In genomic region chr16:97027701-97028100, GRCm38 (mm10) we compare ENCODE assay signal across 12 mouse cellular contexts.
A peak's percentile ranks its signal among the peaks of the same experiment; 100 is the strongest.
DNase-seq lines count a peak whose midpoint lies in the region; ATAC-seq and TF ChIP-seq lines count a peak whose summit lies in the region.
"Had no signal": no experiment of that assay in that cellular context is flagged by ENCODE, and none has a peak within 500 bp of the region (broad histone marks: within the 10 kb centered on the region; RNA-seq: fewer than 3 reads in every experiment).

No protein-coding gene starts in this region.

- no peak overlapping the region for H3K9ac ChIP-seq in kidney, embryonic 14.5 days (ENCODE audit: low read depth, low read length)
- H3K9ac ChIP-seq in intestine, postnatal 0 days (ENCODE audit: low read depth, low read length), result no peak overlapping the region

- no peak overlapping the region for H3K4me2 ChIP-seq in kidney, embryonic 14.5 days (replicated peaks; ENCODE audit: low read depth, low read length)
- no peak overlapping the region for H3K4me2 ChIP-seq in intestine, postnatal 0 days (replicated peaks; ENCODE audit: low read depth)

- no peak overlapping the region for H3K4me3 ChIP-seq in kidney, embryonic 14.5 days (ENCODE audit: low read length)
- H3K4me3 ChIP-seq in intestine, postnatal 0 days (ENCODE audit: low read depth, low read length), result no peak overlapping the region
- H3K4me3 ChIP-seq: erythroblast, embryonic 14.5 days had no signal

- no peak overlapping the region for H3K27ac ChIP-seq in kidney, embryonic 14.5 days (ENCODE audit: low read depth, low read length)
- no peak overlapping the region for H3K27ac ChIP-seq in intestine, postnatal 0 days (ENCODE audit: low read depth, low read length)

- no peak for TF ChIP-seq CTCF in intestine, postnatal 0 days (IDR thresholded peaks at IDR 0.05; ENCODE audit: low read depth)

- H3K27me3 ChIP-seq in kidney, embryonic 14.5 days (ENCODE audit: control insufficient read depth, insufficient read depth, low read length), result no peaks in the 10 kb centered on the region
- no peaks in the 10 kb centered on the region for H3K27me3 ChIP-seq in intestine, postnatal 0 days (replicated peaks; ENCODE audit: control insufficient read depth, insufficient read depth, low read length)

- no peaks in the 10 kb centered on the region for H3K9me3 ChIP-seq in kidney, embryonic 14.5 days (ENCODE audit: control insufficient read depth, low read length)
- H3K9me3 ChIP-seq in intestine, postnatal 0 days (ENCODE audit: control insufficient read depth), result no peaks in the 10 kb centered on the region

- no peaks in the 10 kb centered on the region for H3K4me1 ChIP-seq in kidney, embryonic 14.5 days (ENCODE audit: control insufficient read depth, insufficient read depth, low read length)
- H3K4me1 ChIP-seq in intestine, postnatal 0 days (replicated peaks; ENCODE audit: control insufficient read depth, insufficient read depth, low read length), result no peaks in the 10 kb centered on the region

- peak; percentile 18 to 25 for DNase-seq in cerebellum, postnatal 36 days
- no peak for DNase-seq in cerebellum, adult 9-10 months
- DNase-seq in kidney, adult 9 months, result peak; percentile 6
- peak; percentile 6 for DNase-seq in ovary, postnatal 36 days (ENCODE audit: low spot score)
- DNase-seq in ovary, postnatal 14 days (ENCODE audit: low spot score), result no peak
- DNase-seq in heart, postnatal 4 days, result peak; percentile 15
- DNase-seq: embryo, embryonic 11 days; lung, adult 18-20 months; right cerebral cortex, postnatal 4 days had no signal

- WGBS in kidney, embryonic 14.5 days, result 76% methylated on average over 1 of the region's 1 CpGs
- WGBS in intestine, postnatal 0 days, result 81% methylated on average over 1 of the region's 1 CpGs

- ATAC-seq in kidney, embryonic 14.5 days (ENCODE audit: low FRiP score, low TSS enrichment), result no peak
- no peak for ATAC-seq in intestine, postnatal 0 days

- H3K36me3 ChIP-seq in kidney, embryonic 14.5 days (ENCODE audit: control insufficient read depth, insufficient read depth, low read length), result no peaks in the 10 kb centered on the region
- H3K36me3 ChIP-seq in intestine, postnatal 0 days (ENCODE audit: control insufficient read depth, insufficient read depth), result no peaks in the 10 kb centered on the region

Comparison
In these comparisons a context has a peak if more than half of its experiments do, and no peak if none do; other contexts are left out.
1. DNase-seq: peak in cerebellum, postnatal 36 days (2 of 2), kidney, adult 9 months (single experiment), ovary, postnatal 36 days (single experiment) and heart, postnatal 4 days (single experiment); none in cerebellum, adult 9-10 months (single experiment) and ovary, postnatal 14 days (single experiment).